Mouse (Mus musculus): ENCODE measurements around the gene Notch2.

Notch2 gene

DNA sequence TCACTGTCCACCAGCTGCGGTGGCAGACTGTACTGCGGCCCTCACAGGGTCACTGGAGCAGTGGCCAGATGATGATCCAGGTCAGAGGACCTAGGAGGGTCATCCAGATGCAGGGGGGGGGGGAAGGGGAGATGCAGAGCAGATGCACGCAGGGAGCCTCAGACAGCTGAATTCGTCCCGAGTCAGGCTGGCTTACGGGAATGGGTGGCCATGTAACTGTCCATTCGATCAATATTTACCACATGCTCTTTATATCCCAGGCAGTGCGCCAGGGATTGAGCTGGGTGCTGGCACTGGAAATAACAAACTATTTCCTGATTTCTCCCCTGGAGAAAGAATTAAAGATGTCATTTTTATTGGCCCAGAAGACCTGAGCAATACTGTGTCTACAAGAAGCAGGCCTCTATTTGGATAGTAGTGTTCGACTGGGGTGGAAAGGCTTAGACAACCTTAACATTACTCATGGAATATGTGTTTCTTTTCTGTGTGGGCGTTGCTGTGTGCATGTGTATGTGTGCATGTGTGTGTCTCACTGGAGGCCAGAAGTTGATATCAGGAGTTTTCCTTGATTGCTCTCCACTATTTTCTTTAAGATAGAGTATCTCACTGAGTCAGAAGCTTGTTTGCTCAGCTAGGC lies 28.3 kb upstream of the Notch2 start:
- H3K36me3 ChIP-seq (ENCODE audit: control insufficient read depth, insufficient read depth, low read length, poor library complexity, severe bottlenecking): peaks cover 12% of the 10 kb centered on the region
- DNase-seq (ENCODE audit: low read depth, low spot score): no peak
- no peaks in the 10 kb centered on the region for H3K27me3 ChIP-seq (ENCODE audit: control insufficient read depth, insufficient read depth, low read length, poor library complexity, severe bottlenecking)

DNA sequence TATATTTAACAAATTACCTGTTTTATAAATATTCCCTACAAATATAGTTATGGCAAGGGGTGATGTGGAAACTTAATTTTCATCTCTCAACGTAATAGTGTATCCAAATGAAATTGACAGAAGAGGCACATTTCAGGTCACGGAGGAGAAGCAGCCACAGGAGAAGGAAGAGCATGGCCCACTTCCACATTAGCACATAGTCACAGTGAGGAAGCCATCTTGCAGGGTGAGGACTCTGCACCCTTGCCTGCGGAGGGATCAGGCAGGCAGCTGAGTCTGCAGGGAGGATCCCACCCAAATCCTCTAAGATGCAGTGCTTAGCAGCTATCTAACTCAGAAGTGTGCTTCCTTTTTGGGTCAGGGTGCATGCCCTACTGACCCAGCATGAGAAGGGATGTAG lies 27.6 kb upstream of the Notch2 start:
- Histone ChIP-seq H3K27me3 (ENCODE audit: control insufficient read depth, insufficient read depth, low read length, poor library complexity, severe bottlenecking) (no peaks in the 10 kb centered on the region), H3K36me3 (ENCODE audit: control insufficient read depth, insufficient read depth, low read length, poor library complexity, severe bottlenecking) (peaks cover 12% of the 10 kb centered on the region)
- no peak for DNase-seq (ENCODE audit: low read depth, low spot score)

DNA sequence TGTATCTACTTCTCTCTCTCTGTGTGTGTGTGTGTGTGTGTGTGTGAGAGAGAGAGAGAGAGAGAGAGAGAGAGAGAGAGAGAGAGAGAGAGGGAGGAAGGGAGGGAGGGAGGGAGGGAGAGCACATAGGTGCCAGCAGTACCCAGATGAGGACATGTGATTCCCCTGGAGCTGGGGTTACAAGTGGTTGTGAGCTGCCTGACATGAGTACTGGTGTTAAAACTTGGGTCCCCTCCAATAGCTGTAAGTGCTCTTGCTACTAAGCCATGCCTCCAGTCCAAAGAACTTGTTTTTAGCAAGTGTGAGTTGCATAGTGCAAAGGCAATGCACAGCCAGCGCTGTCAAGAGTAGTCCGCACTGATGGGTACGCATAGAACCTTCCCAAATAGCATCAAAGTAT lies 26.2 kb upstream of the Notch2 start:
- no peak for DNase-seq (ENCODE audit: low read depth, low spot score)
- H3K36me3 ChIP-seq (ENCODE audit: control insufficient read depth, insufficient read depth, low read length, poor library complexity, severe bottlenecking): peaks cover 12% of the 10 kb centered on the region
- H3K27me3 ChIP-seq (ENCODE audit: control insufficient read depth, insufficient read depth, low read length, poor library complexity, severe bottlenecking): no peaks in the 10 kb centered on the region

DNA sequence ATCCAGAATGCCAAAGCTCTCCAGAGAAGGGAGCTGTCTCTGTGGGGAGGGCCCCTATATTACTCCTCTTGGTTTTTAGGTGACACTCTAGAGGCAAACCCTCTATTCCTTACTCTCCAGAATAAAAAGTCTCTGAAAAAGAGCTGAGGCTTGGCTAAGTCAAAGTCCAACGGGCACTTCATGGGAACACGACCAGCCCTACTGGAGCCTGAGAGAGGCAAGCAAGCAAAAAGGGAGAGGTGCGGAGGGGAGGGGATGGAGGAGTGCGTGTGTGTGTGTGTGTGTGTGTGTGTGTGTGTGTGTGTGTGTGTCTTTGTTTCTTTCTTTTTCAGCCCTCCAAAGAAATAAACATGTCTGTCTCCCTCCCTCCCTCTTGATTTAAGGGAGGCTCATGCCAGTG lies 24.6 kb upstream of the Notch2 start:
- H3K27me3 ChIP-seq (ENCODE audit: control insufficient read depth, insufficient read depth, low read length, poor library complexity, severe bottlenecking): no peaks in the 10 kb centered on the region
- DNase-seq (ENCODE audit: low read depth, low spot score): no peak
- peaks cover 12% of the 10 kb centered on the region for H3K36me3 ChIP-seq (ENCODE audit: control insufficient read depth, insufficient read depth, low read length, poor library complexity, severe bottlenecking)

DNA sequence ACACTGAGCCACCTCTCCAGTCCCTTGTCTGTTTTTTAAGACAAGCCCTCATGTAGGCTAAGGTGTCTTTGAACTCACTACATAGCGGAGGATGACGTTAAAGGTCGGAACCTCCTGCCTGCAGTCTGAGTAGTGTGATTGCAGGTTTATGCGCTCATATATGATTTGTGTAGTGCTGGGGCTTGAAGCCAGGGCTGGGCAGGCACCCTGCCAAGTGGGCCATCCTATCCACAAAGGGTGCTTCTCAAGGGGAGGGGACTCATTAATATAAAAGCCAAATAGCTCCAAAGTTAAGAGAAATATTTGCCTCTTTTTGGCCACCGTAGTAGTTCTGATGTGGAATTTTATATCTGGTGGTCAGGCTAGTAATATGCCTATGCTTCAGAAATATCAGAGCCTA lies 22.8 kb upstream of the Notch2 start:
- no peak for DNase-seq (ENCODE audit: low read depth, low spot score)
- Histone ChIP-seq H3K36me3 (ENCODE audit: control insufficient read depth, insufficient read depth, low read length, poor library complexity, severe bottlenecking) (peaks cover 5% of the 10 kb centered on the region; the same call in 1 of the 2 replicates), H3K27me3 (ENCODE audit: control insufficient read depth, insufficient read depth, low read length, poor library complexity, severe bottlenecking) (no peaks in the 10 kb centered on the region)

DNA sequence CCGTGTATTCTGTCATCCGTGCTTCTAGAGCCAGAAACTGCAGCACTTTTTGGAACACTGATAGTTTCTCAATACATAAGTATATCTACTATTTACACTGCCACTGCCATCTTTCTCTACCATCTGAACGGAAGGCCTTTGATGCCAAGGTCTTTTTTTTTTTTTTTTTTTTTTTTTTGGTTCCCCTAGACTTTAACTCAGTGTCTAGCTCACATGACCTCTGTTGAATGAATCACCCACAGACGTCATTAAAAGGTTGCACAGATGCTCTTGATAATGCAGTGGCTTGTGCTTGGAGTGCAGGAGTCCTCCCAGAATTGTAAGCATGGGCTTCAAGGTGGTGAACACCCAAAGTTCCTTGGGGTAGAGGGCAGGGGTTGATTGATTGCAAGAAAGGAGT lies 21.0 kb upstream of the Notch2 start:
- no peaks in the 10 kb centered on the region for H3K27me3 ChIP-seq (ENCODE audit: control insufficient read depth, insufficient read depth, low read length, poor library complexity, severe bottlenecking)
- DNase-seq (ENCODE audit: low read depth, low spot score): no peak
- peaks cover 3% of the 10 kb centered on the region for H3K36me3 ChIP-seq (ENCODE audit: control insufficient read depth, insufficient read depth, low read length, poor library complexity, severe bottlenecking)

DNA sequence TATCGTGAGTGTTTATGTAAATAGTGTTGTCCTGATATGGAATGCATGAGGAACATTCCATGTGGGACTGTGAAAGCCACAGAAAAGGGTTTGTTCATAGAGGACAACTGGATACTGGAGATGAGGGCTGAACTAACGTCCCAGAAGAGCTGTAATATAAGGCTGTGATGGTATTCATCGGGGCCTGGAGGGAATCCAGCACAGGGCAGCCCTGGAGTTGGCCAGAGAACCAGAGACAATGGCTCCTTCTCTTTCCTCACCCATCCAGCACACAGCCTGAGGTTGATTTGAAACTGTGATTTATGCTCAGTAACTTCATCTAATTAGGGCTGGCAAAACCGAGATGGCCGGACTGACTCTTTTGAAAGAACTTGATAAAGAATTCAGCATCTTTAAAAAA lies 20.1 kb upstream of the Notch2 start:
- DNase-seq (ENCODE audit: low read depth, low spot score): no peak
- no peaks in the 10 kb centered on the region for H3K27me3 ChIP-seq (ENCODE audit: control insufficient read depth, insufficient read depth, low read length, poor library complexity, severe bottlenecking)

DNA sequence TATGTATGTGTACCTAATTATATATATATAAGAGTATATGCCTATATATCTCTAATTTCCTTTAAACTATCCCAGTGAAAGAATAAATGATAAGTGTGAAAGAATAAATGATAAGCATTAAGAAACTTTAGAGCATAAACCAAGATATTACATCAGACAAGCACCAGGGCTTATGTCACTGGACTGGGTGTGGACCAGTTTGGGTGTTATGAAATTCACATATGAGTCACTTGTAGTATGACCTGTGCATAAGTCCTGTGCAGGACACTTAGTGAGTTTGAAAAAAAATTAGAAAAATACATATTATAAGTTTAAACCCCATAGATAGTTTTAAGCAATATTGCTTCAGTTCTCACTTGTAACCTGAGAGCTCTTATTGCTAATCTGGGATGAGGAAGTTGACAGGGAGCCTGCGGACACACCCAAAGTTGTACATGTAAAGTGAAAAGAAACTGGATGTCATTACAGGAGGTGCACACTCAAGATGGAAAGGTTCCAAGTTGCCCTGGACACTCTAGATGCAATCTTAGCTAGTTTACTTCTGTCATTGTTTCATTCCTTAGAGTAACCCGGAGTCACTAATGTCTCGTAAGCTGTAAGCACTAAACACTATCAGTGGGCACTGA lies 19.3 kb upstream of the Notch2 start:
- DNase-seq (ENCODE audit: low read depth, low spot score): no peak
- no peaks in the 10 kb centered on the region; the same call in 1 of the 2 replicates for H3K36me3 ChIP-seq (ENCODE audit: control insufficient read depth, insufficient read depth, low read length, poor library complexity, severe bottlenecking)
- H3K27me3 ChIP-seq (ENCODE audit: control insufficient read depth, insufficient read depth, low read length, poor library complexity, severe bottlenecking): no peaks in the 10 kb centered on the region

More for the DNA sequence above, 20.1 kb upstream of the Notch2 start:
- peaks cover 3% of the 10 kb centered on the region for H3K36me3 ChIP-seq (ENCODE audit: control insufficient read depth, insufficient read depth, low read length, poor library complexity, severe bottlenecking)

DNA sequence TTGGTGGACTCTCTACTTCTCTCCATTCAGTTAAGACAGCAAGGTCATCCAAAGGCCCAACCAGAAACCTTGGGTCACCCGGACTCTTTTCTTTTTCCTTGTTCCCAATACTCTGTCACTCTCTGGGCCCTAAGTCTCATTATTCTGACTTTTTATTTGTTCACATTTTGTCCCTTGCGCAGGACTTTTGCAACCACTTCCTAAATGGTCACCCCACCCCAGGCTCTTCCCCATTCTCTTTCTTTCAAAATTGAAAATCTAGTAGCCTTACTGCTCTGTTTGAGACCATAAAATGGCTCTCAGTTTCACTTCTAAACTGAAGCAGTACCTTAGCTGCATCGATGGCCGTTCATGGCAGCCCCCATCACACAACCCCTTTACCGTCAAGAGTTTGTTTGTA lies 18.5 kb upstream of the Notch2 start:
- no peak for DNase-seq (ENCODE audit: low read depth, low spot score)

DNA sequence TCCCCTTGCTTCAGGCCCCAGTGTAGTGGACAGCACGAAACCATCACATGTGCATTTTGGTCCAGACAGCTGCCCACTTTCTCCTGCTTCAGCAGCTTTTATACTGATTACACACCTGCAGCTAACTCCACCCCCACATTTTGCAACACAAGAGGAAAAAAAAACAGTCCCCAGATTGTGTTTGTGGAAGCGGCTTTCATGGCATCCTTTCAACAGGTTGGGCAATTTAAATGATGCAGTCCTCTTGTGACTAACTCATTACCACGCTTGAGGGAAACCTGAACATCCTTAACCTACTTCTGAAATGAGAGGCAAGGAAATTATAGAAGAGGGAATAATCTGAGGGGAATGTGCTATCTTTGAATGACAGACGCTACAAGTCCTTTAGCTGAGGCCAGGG lies 15.0 kb upstream of the Notch2 start:
- H3K27me3 ChIP-seq (ENCODE audit: control insufficient read depth, insufficient read depth, low read length, poor library complexity, severe bottlenecking): no peaks in the 10 kb centered on the region
- no peak for DNase-seq (ENCODE audit: low read depth, low spot score)
- peaks cover 2% of the 10 kb centered on the region for H3K36me3 ChIP-seq (ENCODE audit: control insufficient read depth, insufficient read depth, low read length, poor library complexity, severe bottlenecking)

More for the DNA sequence above, 18.5 kb upstream of the Notch2 start:
- Histone ChIP-seq H3K27me3 (ENCODE audit: control insufficient read depth, insufficient read depth, low read length, poor library complexity, severe bottlenecking) (no peaks in the 10 kb centered on the region), H3K36me3 (ENCODE audit: control insufficient read depth, insufficient read depth, low read length, poor library complexity, severe bottlenecking) (no peaks in the 10 kb centered on the region; the same call in 1 of the 2 replicates)

DNA sequence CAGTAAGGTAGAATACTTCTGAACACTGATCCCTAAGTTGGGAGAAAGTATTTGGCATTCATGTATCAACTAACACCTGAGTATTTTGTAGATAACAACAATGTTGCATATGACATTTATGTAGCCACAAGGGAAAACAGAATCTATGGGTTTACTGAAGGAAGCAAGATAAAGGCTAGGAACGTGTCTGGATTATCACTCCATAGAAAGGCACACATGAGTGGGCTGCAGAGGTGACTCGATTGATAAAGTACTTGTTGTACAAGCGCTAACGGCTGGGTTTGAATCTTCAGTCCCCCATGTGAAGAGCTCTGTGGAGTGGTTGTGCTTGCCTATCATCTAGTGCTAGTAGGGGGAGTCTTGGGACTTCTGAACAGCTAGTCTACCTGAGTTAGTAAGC lies 9.8 kb upstream of the Notch2 start:
- H3K36me3 ChIP-seq (ENCODE audit: control insufficient read depth, insufficient read depth, low read length, poor library complexity, severe bottlenecking): peaks cover 5% of the 10 kb centered on the region
- DNase-seq (ENCODE audit: low read depth, low spot score): no peak
- H3K27me3 ChIP-seq (ENCODE audit: control insufficient read depth, insufficient read depth, low read length, poor library complexity, severe bottlenecking): no peaks in the 10 kb centered on the region

DNA sequence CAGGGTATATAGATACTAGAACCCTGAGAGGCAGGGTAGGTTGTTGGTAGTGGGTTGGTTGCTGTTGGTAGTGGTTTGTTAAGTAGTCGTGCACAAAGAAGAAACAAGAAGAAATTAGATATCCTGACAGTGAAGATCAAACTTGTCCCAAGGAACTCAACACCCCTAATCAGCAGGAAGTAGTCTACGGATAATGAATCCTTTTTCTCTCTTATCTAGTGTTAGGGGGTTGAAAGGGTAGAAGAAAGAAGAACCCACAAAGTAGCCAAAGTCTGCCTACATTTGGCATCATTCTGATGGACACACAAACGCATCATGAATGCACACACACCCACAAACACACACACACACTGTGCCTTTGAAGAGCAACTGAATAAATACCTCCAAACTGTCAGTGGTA lies 9.1 kb upstream of the Notch2 start:
- H3K27me3 ChIP-seq (ENCODE audit: control insufficient read depth, insufficient read depth, low read length, poor library complexity, severe bottlenecking): no peaks in the 10 kb centered on the region
- DNase-seq (ENCODE audit: low read depth, low spot score): no peak

DNA sequence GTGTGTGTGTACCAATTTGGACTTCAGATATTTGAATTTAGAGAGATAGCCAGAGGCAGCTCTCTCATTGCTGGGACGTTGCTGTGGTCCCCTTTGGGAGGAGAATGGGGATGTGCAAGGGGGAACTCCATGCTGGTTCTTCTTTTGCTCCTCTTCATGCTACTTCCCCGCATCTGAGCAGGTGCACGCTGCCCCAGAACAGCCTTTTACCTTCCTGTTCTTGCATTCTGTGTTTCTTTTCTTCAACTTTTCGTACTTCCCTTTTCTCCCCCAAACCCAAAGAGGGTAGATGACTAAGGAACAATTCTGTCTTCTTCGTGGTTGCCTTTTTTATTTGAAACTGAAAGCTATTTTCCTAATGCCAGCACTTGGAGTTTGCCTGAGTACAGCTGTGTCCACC lies 8.0 kb upstream of the Notch2 start:
- DNase-seq (ENCODE audit: low read depth, low spot score): peak; percentile 69
- no peaks in the 10 kb centered on the region for H3K27me3 ChIP-seq (ENCODE audit: control insufficient read depth, insufficient read depth, low read length, poor library complexity, severe bottlenecking)
- H3K36me3 ChIP-seq (ENCODE audit: control insufficient read depth, insufficient read depth, low read length, poor library complexity, severe bottlenecking): peaks cover 5% of the 10 kb centered on the region

More for the DNA sequence above, 9.1 kb upstream of the Notch2 start:
- H3K36me3 ChIP-seq (ENCODE audit: control insufficient read depth, insufficient read depth, low read length, poor library complexity, severe bottlenecking): peaks cover 5% of the 10 kb centered on the region

DNA sequence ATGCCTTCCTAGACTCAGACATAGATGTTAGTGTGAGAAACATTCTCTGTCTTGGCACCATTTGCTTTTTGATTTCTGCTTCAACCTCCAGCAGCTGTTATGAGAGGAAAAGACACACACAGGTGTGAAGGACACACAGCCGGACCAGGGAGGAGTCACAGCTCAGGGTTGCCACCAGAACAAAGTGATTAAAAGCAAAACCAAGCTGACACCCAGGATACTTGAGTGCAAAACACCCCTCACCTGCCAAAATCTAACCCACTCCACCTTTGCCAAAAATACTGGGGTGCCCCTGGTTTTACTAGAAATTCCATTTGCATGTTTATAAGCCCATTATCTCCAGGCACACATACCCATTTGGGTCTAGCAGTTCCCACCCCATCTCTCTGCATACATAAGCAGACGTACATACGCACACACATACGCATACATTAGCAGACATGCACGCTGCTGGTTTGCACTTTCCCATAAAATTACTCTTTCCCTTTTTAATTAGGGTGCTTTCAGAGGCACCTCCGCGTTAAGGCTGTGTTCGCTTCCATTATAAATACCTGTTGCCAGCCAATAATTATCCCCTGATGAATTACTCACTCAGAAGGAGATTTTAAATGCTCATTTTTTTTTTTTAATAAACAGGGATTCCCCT lies 7.2 kb upstream of the Notch2 start:
- DNase-seq (ENCODE audit: low read depth, low spot score): no peak
- Histone ChIP-seq H3K27me3 (ENCODE audit: control insufficient read depth, insufficient read depth, low read length, poor library complexity, severe bottlenecking) (no peaks in the 10 kb centered on the region), H3K36me3 (ENCODE audit: control insufficient read depth, insufficient read depth, low read length, poor library complexity, severe bottlenecking) (peaks cover 3% of the 10 kb centered on the region)

DNA sequence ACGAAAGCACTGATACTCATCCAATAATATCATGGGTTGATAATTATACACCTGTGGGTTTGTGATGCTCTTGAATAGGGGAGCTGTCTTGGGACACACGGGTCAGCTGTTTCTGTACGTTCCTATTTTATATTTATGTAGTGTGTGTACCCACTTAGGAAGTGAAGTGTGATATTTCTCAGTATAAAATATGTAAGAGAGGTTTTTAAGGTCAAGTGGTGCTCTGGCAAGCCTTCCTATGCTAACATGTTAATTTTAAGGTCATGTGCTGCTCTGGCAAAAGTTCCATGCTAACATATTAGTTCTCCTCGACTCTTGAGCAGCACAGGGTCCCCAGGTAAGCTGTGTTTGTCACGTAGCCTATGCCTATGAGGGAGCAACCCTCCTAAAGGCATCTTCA lies 6.4 kb upstream of the Notch2 start:
- Histone ChIP-seq H3K27me3 (ENCODE audit: control insufficient read depth, insufficient read depth, low read length, poor library complexity, severe bottlenecking) (no peaks in the 10 kb centered on the region), H3K36me3 (ENCODE audit: control insufficient read depth, insufficient read depth, low read length, poor library complexity, severe bottlenecking) (peaks cover 3% of the 10 kb centered on the region)
- DNase-seq (ENCODE audit: low read depth, low spot score): no peak

Data from splenic B cell, adult 2 months (primary cell).